Mouse (Mus musculus): ENCODE measurements around the gene Fkbp5.

GRCm38 (mm10) chr17:28524831-28525430 lies 7.6 kb upstream of the Fkbp5 start:
- no peak for TF ChIP-seq CTCF (IDR thresholded peaks at IDR 0.05; ENCODE audit: low read depth, low read length)
- no peak for TF ChIP-seq POLR2A (IDR thresholded peaks at IDR 0.05; ENCODE audit: extremely low read depth, insufficient read depth, low read length)

Measured in liver, adult 2 months (tissue).